In genomic region chr2:127656086-127656720, GRCm38 (mm10) we compare ENCODE assay signal across 8 mouse cellular contexts. TPM values are rescaled to one million over a fixed set of nuclear protein-coding genes. Genes with fewer than 3 reads are reported as not detected.
DNase-seq lines count a peak whose midpoint lies in the region; ATAC-seq lines count a peak whose summit lies in the region.

TSS of gene Mal (minus strand) at chr2:127656695.

- peaks cover 41% of the 10 kb centered on the region for H3K27me3 ChIP-seq in embryonic facial prominence, embryonic 11.5 days (ENCODE audit: control insufficient read depth, insufficient read depth, low read length)
- H3K27me3 ChIP-seq in heart, embryonic 15.5 days = peaks cover 73% of the 10 kb centered on the region
- peaks cover 50% of the 10 kb centered on the region for H3K27me3 ChIP-seq in liver, embryonic 11.5 days (replicated peaks; ENCODE audit: control insufficient read depth, insufficient read depth, low read length)
- peaks cover 33% of the 10 kb centered on the region for H3K27me3 ChIP-seq in neural tube, embryonic 11.5 days (ENCODE audit: control insufficient read depth, insufficient read depth, low read length)

- no peaks in the 10 kb centered on the region for H3K9me3 ChIP-seq in embryonic facial prominence, embryonic 11.5 days (replicated peaks; ENCODE audit: control insufficient read depth, low read length)
- no peaks in the 10 kb centered on the region for H3K9me3 ChIP-seq in heart, embryonic 15.5 days (replicated peaks)
- H3K9me3 ChIP-seq in liver, embryonic 11.5 days (ENCODE audit: control insufficient read depth, low read length) = no peaks in the 10 kb centered on the region
- no peaks in the 10 kb centered on the region for H3K9me3 ChIP-seq in neural tube, embryonic 11.5 days (ENCODE audit: control insufficient read depth, low read length)

- ATAC-seq in embryonic facial prominence, embryonic 11.5 days (replicated peaks; ENCODE audit: insufficient number of reproducible peaks, low FRiP score, low TSS enrichment, low read depth) = no peak
- no peak for ATAC-seq in heart, embryonic 15.5 days (replicated peaks; ENCODE audit: insufficient number of reproducible peaks, insufficient read depth, low FRiP score, low read depth)
- ATAC-seq in liver, embryonic 11.5 days (replicated peaks; ENCODE audit: low FRiP score) = no peak
- no peak for ATAC-seq in neural tube, embryonic 11.5 days (ENCODE audit: insufficient read depth, low FRiP score, low TSS enrichment)

- peaks cover 7% of the 10 kb centered on the region for H3K4me1 ChIP-seq in embryonic facial prominence, embryonic 11.5 days (ENCODE audit: control insufficient read depth, insufficient read depth, low read length)
- H3K4me1 ChIP-seq in heart, embryonic 15.5 days (replicated peaks) = peaks cover 17% of the 10 kb centered on the region
- H3K4me1 ChIP-seq in liver, embryonic 11.5 days (replicated peaks; ENCODE audit: control insufficient read depth, insufficient read depth, low read length) = no peaks in the 10 kb centered on the region
- peaks cover 6% of the 10 kb centered on the region for H3K4me1 ChIP-seq in neural tube, embryonic 11.5 days (ENCODE audit: control insufficient read depth, insufficient read depth, low read length)

- WGBS in embryonic facial prominence, embryonic 11.5 days = 1% methylated on average over 42 of the region's 43 CpGs
- under 1% methylated on average over 43 of the region's 43 CpGs for WGBS in heart, embryonic 15.5 days
- under 1% methylated on average over 43 of the region's 43 CpGs for WGBS in liver, embryonic 11.5 days
- WGBS in neural tube, embryonic 11.5 days = under 1% methylated on average over 43 of the region's 43 CpGs

- no peaks in the 10 kb centered on the region for H3K36me3 ChIP-seq in embryonic facial prominence, embryonic 11.5 days (replicated peaks; ENCODE audit: control insufficient read depth, insufficient read depth, low read depth, low read length)
- no peaks in the 10 kb centered on the region for H3K36me3 ChIP-seq in heart, embryonic 15.5 days
- H3K36me3 ChIP-seq in liver, embryonic 11.5 days (ENCODE audit: control insufficient read depth, insufficient read depth, low read length) = no peaks in the 10 kb centered on the region
- no peaks in the 10 kb centered on the region for H3K36me3 ChIP-seq in neural tube, embryonic 11.5 days (ENCODE audit: control insufficient read depth, insufficient read depth, low read length)

- H3K4me3 ChIP-seq in embryonic facial prominence, embryonic 11.5 days (ENCODE audit: low read depth, low read length) = peak within 1 kb of the TSS; percentile 36
- peak within 1 kb of the TSS; percentile 55 for H3K4me3 ChIP-seq in heart, embryonic 15.5 days
- H3K4me3 ChIP-seq in liver, embryonic 11.5 days (ENCODE audit: low read depth, low read length) = peak within 1 kb of the TSS; percentile 26
- peak within 1 kb of the TSS; percentile 38 for H3K4me3 ChIP-seq in neural tube, embryonic 11.5 days (ENCODE audit: low read depth, low read length)

- peak within 1 kb of the TSS; percentile 77 for H3K4me2 ChIP-seq in embryonic facial prominence, embryonic 11.5 days (ENCODE audit: low read depth, low read length)
- peak within 1 kb of the TSS; percentile 95 for H3K4me2 ChIP-seq in heart, embryonic 15.5 days
- peak within 1 kb of the TSS; percentile 41 for H3K4me2 ChIP-seq in liver, embryonic 11.5 days
- peak within 1 kb of the TSS; percentile 60 for H3K4me2 ChIP-seq in neural tube, embryonic 11.5 days (ENCODE audit: low read depth)

- DNase-seq in frontal cortex, adult 2 months (ENCODE audit: extremely low spot score in 1 of 2, low spot score in 1 of 2) = peak in 1 of 2 experiments; percentile 35
- no peak for DNase-seq in frontal cortex, postnatal 14 days (ENCODE audit: low spot score in 2 of 2)
- peak; percentile 9 for DNase-seq in embryonic facial prominence, embryonic 11.5 days (ENCODE audit: low spot score)
- peak; percentile 86 for DNase-seq in kidney, postnatal 14 days
- DNase-seq in liver, embryonic 11.5 days (ENCODE audit: low spot score) = peak; percentile 43
- peak; percentile 44 for DNase-seq in neural tube, embryonic 11.5 days (ENCODE audit: low spot score)
- peak; percentile 50 for DNase-seq in yolk sac, embryonic 10.5 days (ENCODE audit: low spot score)

- H3K27ac ChIP-seq in embryonic facial prominence, embryonic 11.5 days (replicated peaks; ENCODE audit: low read depth, low read length) = no peak within 1 kb of the TSS
- no peak within 1 kb of the TSS for H3K27ac ChIP-seq in heart, embryonic 15.5 days
- H3K27ac ChIP-seq in liver, embryonic 11.5 days (ENCODE audit: low read depth, low read length) = no peak within 1 kb of the TSS
- H3K27ac ChIP-seq in neural tube, embryonic 11.5 days (ENCODE audit: low read depth, low read length) = no peak within 1 kb of the TSS

- peak within 1 kb of the TSS; percentile 41 for H3K9ac ChIP-seq in embryonic facial prominence, embryonic 11.5 days (replicated peaks; ENCODE audit: low read length)
- peak within 1 kb of the TSS; percentile 53 for H3K9ac ChIP-seq in heart, embryonic 15.5 days
- H3K9ac ChIP-seq in liver, embryonic 11.5 days (ENCODE audit: low read depth, low read length) = no peak within 1 kb of the TSS
- peak within 1 kb of the TSS; percentile 29; the same call in 1 of the 2 replicates for H3K9ac ChIP-seq in neural tube, embryonic 11.5 days (ENCODE audit: low read length)

RNA-seq across cellular contexts. Expression of gene Mal, which starts in this region (rescaled TPM):
- 70.5 and 94.8 TPM in 2 replicates for polyA plus RNA-seq in frontal cortex, adult 2 months (2012; rRNA removed)
- 0.13 and 0.41 TPM in 2 replicates for polyA plus RNA-seq in embryonic facial prominence, embryonic 11.5 days (2014; fragmentation: Nextera tagmentation; extraction: Ambion mirVana)
- polyA plus RNA-seq in heart, embryonic 15.5 days (2015; fragmentation: Nextera tagmentation; extraction: Ambion mirVana) = 3.8 and 4.2 TPM in 2 replicates
- polyA plus RNA-seq in liver, embryonic 11.5 days (2014; fragmentation: Nextera tagmentation; extraction: Ambion mirVana) = 0.11 TPM in 1 of 2 replicates, not detected in the other
- 1.1 and 1.2 TPM in 2 replicates for polyA plus RNA-seq in neural tube, embryonic 11.5 days (2014; fragmentation: Nextera tagmentation; extraction: Ambion mirVana)

Comparison
In these comparisons a context has a peak if more than half of its experiments do, and no peak if none do; other contexts are left out.
1. RNA of gene Mal (polyA plus RNA-seq): 70.5 to 94.8 TPM in frontal cortex, adult 2 months; 3.8 to 4.2 TPM in heart, embryonic 15.5 days, 1.1 to 1.2 TPM in neural tube, embryonic 11.5 days, 0.13 to 0.41 TPM in embryonic facial prominence, embryonic 11.5 days and 0.11 TPM in liver, embryonic 11.5 days; every median in the first group is over 10 times any median in the second.
2. Peak in DNase-seq, H3K4me3 ChIP-seq, H3K9ac ChIP-seq and H3K4me2 ChIP-seq in embryonic facial prominence, embryonic 11.5 days; RNA of the gene not detected or under 1 TPM.
3. Peak in DNase-seq, H3K4me3 ChIP-seq and H3K4me2 ChIP-seq in liver, embryonic 11.5 days; RNA of the gene not detected or under 1 TPM.
4. DNase-seq: peak in kidney, postnatal 14 days (single experiment), neural tube, embryonic 11.5 days (single experiment) and yolk sac, embryonic 10.5 days (single experiment); none in frontal cortex, postnatal 14 days (0 of 2).
5. H3K4me2 ChIP-seq: peak in every context shown above with its lines; median percentile 95 in heart, embryonic 15.5 days; 77 in embryonic facial prominence, embryonic 11.5 days; 60 in neural tube, embryonic 11.5 days; 41 in liver, embryonic 11.5 days.
6. Peak in every context shown above with its lines, with median percentiles within 50 percentile points of each other: H3K4me3 ChIP-seq.